Mouse (Mus musculus) kidney, postnatal 0 days (tissue): ENCODE measurements around the gene Psmc5. TPM values are rescaled to one million over a fixed set of nuclear protein-coding genes. Genes with fewer than 3 reads are reported as not detected.
A peak's percentile ranks its signal among the peaks of the same experiment; 100 is the strongest.

Experiments
- ATAC-seq: fragments of 200-750 bp; cut with Nextera tagmentation; replicated peaks from 2 replicates; pipeline ENCODE4 v1.8.0; 2017; ENCODE audit warnings: low read depth, moderate number of reproducible peaks, moderate TSS enrichment, moderate library complexity; ENCODE audit not compliant: low FRiP score
- DNase-seq: peaks from one replicate; pipeline ENCODE4 v3.0.0-alpha.2; 2016; ENCODE audit warnings: low spot score
- H3K27ac ChIP-seq: fragments of 300-500 bp; sonication (generic); 2 replicates; pipeline ENCODE4 v1.5.1; 2014; ENCODE audit warnings: mild to moderate bottlenecking
- H3K27me3 ChIP-seq: fragments of 300-500 bp; sonication (generic); 2 replicates; pipeline ENCODE4 v1.6.1; 2014; ENCODE audit warnings: low read length, mixed read lengths; ENCODE audit not compliant: insufficient read depth
- H3K36me3 ChIP-seq: fragments of 300-500 bp; sonication (generic); 2 replicates; pipeline ENCODE4 v1.6.1; 2014; ENCODE audit warnings: low read length, mixed read lengths; ENCODE audit not compliant: insufficient read depth
- H3K4me1 ChIP-seq: fragments of 300-500 bp; sonication (generic); replicated peaks from 2 replicates; pipeline ENCODE4 v1.6.1; 2014; ENCODE audit warnings: antibody characterized with exemption, low read length, mixed read lengths; ENCODE audit not compliant: insufficient read depth
- H3K4me2 ChIP-seq: fragments of 300-500 bp; sonication (generic); 2 replicates; pipeline ENCODE4 v1.6.1; 2014; ENCODE audit warnings: mild to moderate bottlenecking, low read length, moderate library complexity, mixed read lengths
- H3K4me3 ChIP-seq: fragments of 300-500 bp; sonication (generic); replicated peaks from 2 replicates; pipeline ENCODE4 v1.5.1; 2014; ENCODE audit warnings: low read depth, low read length
- H3K9ac ChIP-seq: fragments of 300-500 bp; sonication (generic); 2 replicates; pipeline ENCODE4 v1.6.1; 2014; ENCODE audit warnings: low read depth, low read length
- H3K9me3 ChIP-seq: fragments of 300-500 bp; sonication (generic); replicated peaks from 2 replicates; pipeline ENCODE4 v1.6.1; 2016; ENCODE audit warnings: low read length, inconsistent platforms, mixed read lengths
- CTCF ChIP-seq: IDR thresholded peaks from 2 replicates; pipeline ENCODE4 v1.5.1; 2016; ENCODE audit warnings: antibody characterized with exemption, low read depth, mild to moderate bottlenecking, moderate library complexity
- WGBS: fragments of 180-500 bp; shearing (Covaris S2); extraction: QIAGEN DNeasy Blood & Tissue Kit; methylation state at CpG from one replicate; pipeline ENCODE4 v1.1.7; 2014; 5-methylcytosine and 5-hydroxymethylcytosine counted together
- polyA plus RNA-seq: library from polyadenylated mRNA; unstranded; fragments of >200 nt; fragmentation: Nextera tagmentation; extraction: Ambion mirVana; gene quantifications from 2 replicates; pipeline ENCODE4 v1.2.1, GENCODE M21; 2015

Psmc5 gene
- polyA plus RNA-seq, 1 experiment from 2014 or later = 223 TPM

- Histone ChIP-seq H3K9ac (no peak overlapping the region), H3K4me3 (no peak overlapping the region), H3K27ac (no peak overlapping the region), H3K9me3 (no peaks in the 10 kb centered on the region), H3K4me1 (peaks cover 31% of the 10 kb centered on the region), H3K27me3 (no peaks in the 10 kb centered on the region), H3K36me3 (peaks cover 62% of the 10 kb centered on the region), H3K4me2 (no peak overlapping the region)
- DNase-seq (no peak), ATAC-seq (no peak)
- no peak for TF ChIP-seq CTCF
- 92% methylated on average over 10 of the region's 10 CpGs for WGBS
These were observed 10.5 kb downstream of the Psmc5 start for GRCm38 (mm10) chr11:106266431-106266830.

GRCm38 (mm10) chr11:106267311-106267852 lies 11.4 kb downstream of the Psmc5 start:
- H3K9ac ChIP-seq = no peak overlapping the region
- WGBS = 62% methylated on average over 15 of the region's 15 CpGs
- H3K36me3 ChIP-seq = peaks cover 52% of the 10 kb centered on the region
- ATAC-seq = no peak
- DNase-seq = no peak
- TF ChIP-seq CTCF = no peak
- H3K4me3 ChIP-seq = no peak overlapping the region
- no peak overlapping the region for H3K27ac ChIP-seq
- H3K4me2 ChIP-seq = no peak overlapping the region
- no peaks in the 10 kb centered on the region for H3K9me3 ChIP-seq
- H3K4me1 ChIP-seq = peaks cover 34% of the 10 kb centered on the region
- H3K27me3 ChIP-seq = no peaks in the 10 kb centered on the region

- Histone ChIP-seq H3K27ac (no peak overlapping the region), H3K36me3 (peaks cover 47% of the 10 kb centered on the region), H3K4me3 (no peak overlapping the region), H3K9me3 (no peaks in the 10 kb centered on the region), H3K4me1 (peaks cover 34% of the 10 kb centered on the region), H3K4me2 (peak overlapping the region; percentile 40; the same call in 1 of the 2 replicates), H3K9ac (no peak overlapping the region), H3K27me3 (no peaks in the 10 kb centered on the region)
- ATAC-seq (no peak), DNase-seq (no peak)
- TF ChIP-seq CTCF = no peak
- 57% methylated on average over 5 of the region's 5 CpGs for WGBS
These were observed 11.9 kb downstream of the Psmc5 start for GRCm38 (mm10) chr11:106267871-106268270.

GRCm38 (mm10) chr11:106268326-106269059 lies 12.5 kb downstream of the Psmc5 start:
- Histone ChIP-seq H3K4me3 (no peak overlapping the region), H3K36me3 (peaks cover 41% of the 10 kb centered on the region), H3K9me3 (no peaks in the 10 kb centered on the region), H3K27ac (peak overlapping the region; percentile 70), H3K9ac (peak overlapping the region; percentile 23; the same call in 1 of the 2 replicates), H3K27me3 (no peaks in the 10 kb centered on the region), H3K4me2 (peak overlapping the region; percentile 40), H3K4me1 (peaks cover 34% of the 10 kb centered on the region)
- TF ChIP-seq CTCF = no peak
- DNase-seq (peak; percentile 46), ATAC-seq (no peak)
- 32% methylated on average over 8 of the region's 8 CpGs for WGBS

GRCm38 (mm10) chr11:106269060-106269431 lies 13.1 kb downstream of the Psmc5 start:
- 11% methylated on average over 3 of the region's 3 CpGs for WGBS
- H3K27ac ChIP-seq = peak overlapping the region; percentile 70
- peaks cover 34% of the 10 kb centered on the region for H3K4me1 ChIP-seq
- TF ChIP-seq CTCF = no peak
- no peak overlapping the region for H3K9ac ChIP-seq
- H3K4me3 ChIP-seq = no peak overlapping the region
- peak overlapping the region; percentile 40 for H3K4me2 ChIP-seq
- peaks cover 36% of the 10 kb centered on the region for H3K36me3 ChIP-seq
- ATAC-seq (no peak), DNase-seq (peak; percentile 54)
- no peaks in the 10 kb centered on the region for H3K27me3 ChIP-seq
- no peaks in the 10 kb centered on the region for H3K9me3 ChIP-seq

- WGBS = 12% methylated on average over 5 of the region's 5 CpGs
- Histone ChIP-seq H3K9me3 (no peaks in the 10 kb centered on the region), H3K4me3 (peak overlapping the region; percentile 99), H3K9ac (peak overlapping the region; percentile 99), H3K4me1 (peaks cover 36% of the 10 kb centered on the region), H3K27ac (peak overlapping the region; percentile 99), H3K27me3 (no peaks in the 10 kb centered on the region), H3K4me2 (peak overlapping the region; percentile 74), H3K36me3 (peaks cover 14% of the 10 kb centered on the region; the same call in 1 of the 2 replicates)
- peak; percentile 16; the same call in 1 of the 2 replicates for TF ChIP-seq CTCF
- DNase-seq (peak; percentile 46), ATAC-seq (no peak)
These were observed 15.3 kb downstream of the Psmc5 start for GRCm38 (mm10) chr11:106271131-106271793.
